Mouse (Mus musculus) liver, postnatal 0 days (tissue): ENCODE data around the gene Casp7. TPM values are rescaled to one million over a fixed set of nuclear protein-coding genes. Genes with fewer than 3 reads are reported as not detected.

ENCODE experiments used
- ATAC-seq: fragments of 200-750 bp; cut with Nextera tagmentation; 2 replicates; pipeline ENCODE4 v1.8.0; 2017; ENCODE audit warnings: mild to moderate bottlenecking, moderate library complexity
- DNase-seq: peaks from one replicate; pipeline ENCODE4 v3.0.0-alpha.2; 2016
- H3K27ac ChIP-seq: fragments of 300-500 bp; sonication (generic); 2 replicates; pipeline ENCODE4 v1.5.1; 2014; ENCODE audit warnings: antibody characterized with exemption, moderate library complexity, mild to moderate bottlenecking, low read depth
- H3K27me3 ChIP-seq: fragments of 300-500 bp; sonication (generic); 2 replicates; pipeline ENCODE4 v1.6.1; 2014; ENCODE audit warnings: low read length, control low read depth, mixed read lengths; ENCODE audit not compliant: insufficient read depth
- H3K36me3 ChIP-seq: fragments of 300-500 bp; sonication (generic); replicated peaks from 2 replicates; pipeline ENCODE4 v1.6.1; 2014; ENCODE audit warnings: mild to moderate bottlenecking, control low read depth, low read length, moderate library complexity, mixed read lengths; ENCODE audit not compliant: insufficient read depth
- H3K4me1 ChIP-seq: fragments of 300-500 bp; sonication (generic); 2 replicates; pipeline ENCODE4 v1.6.1; 2014; ENCODE audit warnings: antibody characterized with exemption, mild to moderate bottlenecking, control low read depth; ENCODE audit not compliant: insufficient read depth
- H3K4me2 ChIP-seq: fragments of 300-500 bp; sonication (generic); 2 replicates; pipeline ENCODE4 v1.6.1; 2014; ENCODE audit warnings: low read depth, mild to moderate bottlenecking, low read length, moderate library complexity, mixed read lengths
- H3K4me3 ChIP-seq: fragments of 300-500 bp; sonication (generic); 2 replicates; pipeline ENCODE4 v1.5.1; 2014; ENCODE audit warnings: low read depth, low read length
- H3K9ac ChIP-seq: fragments of 300-500 bp; sonication (generic); replicated peaks from 2 replicates; pipeline ENCODE4 v1.6.1; 2014; ENCODE audit warnings: mild to moderate bottlenecking, moderate library complexity
- H3K9me3 ChIP-seq: fragments of 300-500 bp; sonication (generic); 2 replicates; pipeline ENCODE4 v1.6.1; 2016; ENCODE audit warnings: mild to moderate bottlenecking, control low read depth, low read length, mixed read lengths
- CTCF ChIP-seq: sonication (generic); IDR thresholded peaks from 2 replicates; pipeline ENCODE4 v1.5.1; 2016; ENCODE audit warnings: antibody characterized with exemption, low read depth
- EP300 ChIP-seq: IDR thresholded peaks from 2 replicates; pipeline ENCODE4 v1.6.1; 2016; ENCODE audit warnings: antibody characterized with exemption, low read depth, mild to moderate bottlenecking
- WGBS: fragments of 180-500 bp; shearing (Covaris S2); extraction: QIAGEN DNeasy Blood & Tissue Kit; methylation state at CpG from one replicate; pipeline ENCODE4 v1.1.7; 2014; ENCODE audit not compliant: insufficient replicate concordance; 5-methylcytosine and 5-hydroxymethylcytosine counted together
- polyA plus RNA-seq: library from polyadenylated mRNA; unstranded; fragments of >200 nt; fragmentation: Nextera tagmentation; extraction: Ambion mirVana; gene quantifications from 2 replicates; pipeline ENCODE4 v1.2.1, GENCODE M21; 2015

Casp7 gene
- polyA plus RNA-seq, 1 experiment from 2014 or later, result 9.8 TPM

GRCm38 (mm10) chr19:56389176-56389575 lies 7.8 kb upstream of the Casp7 start:
- WGBS, result 78% methylated on average over 11 of the region's 11 CpGs
- peaks cover 31% of the 10 kb centered on the region for H3K4me1 ChIP-seq

GRCm38 (mm10) chr19:56389879-56390278 lies 7.0 kb upstream of the Casp7 start, which contains the start of gene Nrap:
Nrap (minus strand) TSS chr19:56390037.
- Histone ChIP-seq H3K36me3 (no peaks in the 10 kb centered on the region), H3K9ac (no peak within 1 kb of the TSS), H3K4me2 (no peak within 1 kb of the TSS), H3K27me3 (no peaks in the 10 kb centered on the region), H3K4me3 (no peak within 1 kb of the TSS), H3K4me1 (peaks cover 38% of the 10 kb centered on the region), H3K27ac (peak within 1 kb of the TSS; percentile 85), H3K9me3 (no peaks in the 10 kb centered on the region)
- TF ChIP-seq EP300 (no peak), CTCF (no peak)
- WGBS, result 83% methylated on average over 11 of the region's 11 CpGs
- ATAC-seq, result no peak
- DNase-seq, result no peak

More at GRCm38 (mm10) chr19:56389176-56389575, 7.8 kb upstream of the Casp7 start:
- H3K27me3 ChIP-seq, result no peaks in the 10 kb centered on the region
- DNase-seq (no peak), ATAC-seq (no peak)
- no peak overlapping the region for H3K4me3 ChIP-seq
- H3K4me2 ChIP-seq, result no peak overlapping the region
- no peaks in the 10 kb centered on the region for H3K9me3 ChIP-seq
- no peaks in the 10 kb centered on the region for H3K36me3 ChIP-seq
- no peak for TF ChIP-seq CTCF
- H3K9ac ChIP-seq, result no peak overlapping the region
- no peak overlapping the region for H3K27ac ChIP-seq

GRCm38 (mm10) chr19:56391307-56392046 lies 5.5 kb upstream of the Casp7 start:
- DNase-seq (peak; percentile 84), ATAC-seq (peak; percentile 99)
- Histone ChIP-seq H3K9ac (peak overlapping the region; percentile 41), H3K36me3 (no peaks in the 10 kb centered on the region), H3K4me3 (peak overlapping the region; percentile 24; the same call in 1 of the 2 replicates), H3K27ac (peak overlapping the region; percentile 85), H3K27me3 (no peaks in the 10 kb centered on the region), H3K4me2 (peak overlapping the region; percentile 64), H3K4me1 (peaks cover 53% of the 10 kb centered on the region), H3K9me3 (no peaks in the 10 kb centered on the region)
- no peak for TF ChIP-seq CTCF
- TF ChIP-seq EP300, result peak; percentile 90
- 40% methylated on average over 6 of the region's 6 CpGs for WGBS

GRCm38 (mm10) chr19:56393311-56393866 lies 3.5 kb upstream of the Casp7 start:
- H3K27me3 ChIP-seq, result no peaks in the 10 kb centered on the region
- H3K9ac ChIP-seq, result 0 out of 2 replicates have a peak overlapping the region, but pooled peaks have one; percentile 1
- 55% methylated on average over 9 of the region's 9 CpGs for WGBS
- H3K9me3 ChIP-seq, result no peaks in the 10 kb centered on the region
- no peak for TF ChIP-seq EP300
- H3K27ac ChIP-seq, result no peak overlapping the region
- ATAC-seq (no peak), DNase-seq (no peak)
- no peaks in the 10 kb centered on the region for H3K36me3 ChIP-seq
- peaks cover 63% of the 10 kb centered on the region for H3K4me1 ChIP-seq
- no peak overlapping the region for H3K4me3 ChIP-seq
- no peak overlapping the region for H3K4me2 ChIP-seq

GRCm38 (mm10) chr19:56395183-56395935 lies 1.6 kb upstream of the Casp7 start:
- Histone ChIP-seq H3K9me3 (no peaks in the 10 kb centered on the region), H3K27ac (no peak overlapping the region), H3K9ac (no peak overlapping the region), H3K36me3 (no peaks in the 10 kb centered on the region), H3K4me3 (no peak overlapping the region), H3K4me1 (peaks cover 65% of the 10 kb centered on the region), H3K27me3 (no peaks in the 10 kb centered on the region), H3K4me2 (no peak overlapping the region)
- no peak for TF ChIP-seq EP300
- no peak for TF ChIP-seq CTCF
- 67% methylated on average over 16 of the region's 16 CpGs for WGBS
- DNase-seq (no peak), ATAC-seq (no peak)

- peak overlapping the region; percentile 99 for H3K4me2 ChIP-seq
- no peak for TF ChIP-seq CTCF
- no peak for TF ChIP-seq EP300
- DNase-seq (no peak), ATAC-seq (no peak)
- H3K36me3 ChIP-seq, result no peaks in the 10 kb centered on the region
- H3K9me3 ChIP-seq, result no peaks in the 10 kb centered on the region
- H3K27me3 ChIP-seq, result no peaks in the 10 kb centered on the region
- H3K4me3 ChIP-seq, result peak overlapping the region; percentile 91
- H3K27ac ChIP-seq, result peak overlapping the region; percentile 92
- H3K9ac ChIP-seq, result peak overlapping the region; percentile 94
- H3K4me1 ChIP-seq, result peaks cover 57% of the 10 kb centered on the region
- 19% methylated on average over 12 of the region's 12 CpGs for WGBS
Observed at GRCm38 (mm10) chr19:56396227-56396626, 702 bp upstream of the Casp7 start.
